Mouse (Mus musculus): ENCODE measurements around the gene Dqx1. TPM values are rescaled to one million over a fixed set of nuclear protein-coding genes. Genes with fewer than 3 reads are reported as not detected.

The Dqx1 gene
- 1.6 TPM for polyA plus RNA-seq (2014; fragmentation: Illumina TruSeq; extraction: RNeasy Lipid Tissue Mini Kit (QIAGEN cat#74804); ENCODE audit: low replicate concordance)

DNA sequence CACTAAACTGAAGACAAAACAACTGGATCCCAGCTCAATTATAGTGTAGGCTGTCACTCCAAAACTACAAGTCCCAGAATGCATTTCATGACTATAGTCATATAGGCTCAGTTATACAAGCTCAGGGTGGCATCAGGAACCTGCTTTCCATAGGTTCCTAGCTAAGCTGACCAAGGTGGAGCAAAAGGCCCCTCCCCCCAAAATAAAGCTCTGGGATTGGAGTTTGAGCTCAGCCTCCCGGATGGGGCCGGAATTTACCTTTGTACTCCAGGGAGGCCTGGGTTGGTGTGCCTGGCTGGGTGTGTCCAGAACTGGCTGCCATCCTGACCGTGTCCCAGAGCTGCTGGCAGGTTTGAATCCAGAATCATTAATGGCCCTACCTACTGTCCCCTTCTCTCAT, at the start of gene Dqx1:
Dqx1 (plus strand) TSS at position 55 of the 400 bp plus-strand sequence.

DNA sequence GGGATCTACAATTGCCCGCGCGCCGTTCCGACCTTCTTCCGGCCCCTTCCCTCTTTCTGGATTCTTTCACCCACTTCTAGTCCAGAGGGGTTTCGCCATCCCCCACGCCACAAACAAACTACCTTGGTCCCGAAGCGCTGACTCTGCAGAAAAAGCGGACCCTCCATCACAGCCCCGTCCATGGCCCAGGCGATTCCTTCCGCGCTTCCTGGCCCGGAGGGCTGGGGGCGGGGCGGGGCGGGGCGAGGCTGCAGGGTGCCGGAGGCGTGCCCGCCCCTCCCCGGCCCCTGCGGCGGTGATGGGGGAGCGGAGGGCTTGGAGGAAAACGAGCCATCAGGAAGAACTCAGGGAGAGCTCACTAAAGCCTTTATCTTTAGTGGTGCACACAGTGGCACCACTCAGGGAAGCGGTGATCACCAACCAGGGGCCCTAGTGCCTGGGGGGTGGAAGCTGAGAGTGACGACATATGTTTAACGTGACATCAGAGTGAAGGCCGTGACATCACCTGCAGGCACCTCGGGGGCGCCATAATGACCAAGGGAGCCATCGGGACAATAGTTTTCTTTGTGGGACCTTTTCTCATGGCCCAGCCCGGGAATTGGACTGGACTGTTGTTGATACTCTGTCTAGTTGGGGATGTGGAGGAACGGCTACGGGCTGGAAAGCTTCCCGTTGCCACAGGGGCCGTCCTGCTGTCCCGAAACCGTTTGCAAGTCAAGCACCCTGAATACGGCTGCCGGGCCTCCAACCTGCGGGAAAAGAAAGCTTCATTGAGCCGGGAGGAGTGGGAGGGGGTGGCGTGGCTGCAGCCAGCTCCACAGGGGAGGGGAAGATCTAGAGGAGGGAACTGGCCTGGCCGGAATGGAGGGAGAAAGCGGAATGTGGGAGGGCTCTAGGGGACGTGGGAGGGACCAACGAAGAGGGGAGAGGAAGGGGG, 24.1 kb upstream of the Dqx1 start, which contains the start of the genes Dok1 and Loxl3:
Dok1 (minus strand) TSS at position 223 of the 937 bp plus-strand sequence.
Loxl3 (plus strand) TSS at position 925 of the 937 bp plus-strand sequence.

DNA sequence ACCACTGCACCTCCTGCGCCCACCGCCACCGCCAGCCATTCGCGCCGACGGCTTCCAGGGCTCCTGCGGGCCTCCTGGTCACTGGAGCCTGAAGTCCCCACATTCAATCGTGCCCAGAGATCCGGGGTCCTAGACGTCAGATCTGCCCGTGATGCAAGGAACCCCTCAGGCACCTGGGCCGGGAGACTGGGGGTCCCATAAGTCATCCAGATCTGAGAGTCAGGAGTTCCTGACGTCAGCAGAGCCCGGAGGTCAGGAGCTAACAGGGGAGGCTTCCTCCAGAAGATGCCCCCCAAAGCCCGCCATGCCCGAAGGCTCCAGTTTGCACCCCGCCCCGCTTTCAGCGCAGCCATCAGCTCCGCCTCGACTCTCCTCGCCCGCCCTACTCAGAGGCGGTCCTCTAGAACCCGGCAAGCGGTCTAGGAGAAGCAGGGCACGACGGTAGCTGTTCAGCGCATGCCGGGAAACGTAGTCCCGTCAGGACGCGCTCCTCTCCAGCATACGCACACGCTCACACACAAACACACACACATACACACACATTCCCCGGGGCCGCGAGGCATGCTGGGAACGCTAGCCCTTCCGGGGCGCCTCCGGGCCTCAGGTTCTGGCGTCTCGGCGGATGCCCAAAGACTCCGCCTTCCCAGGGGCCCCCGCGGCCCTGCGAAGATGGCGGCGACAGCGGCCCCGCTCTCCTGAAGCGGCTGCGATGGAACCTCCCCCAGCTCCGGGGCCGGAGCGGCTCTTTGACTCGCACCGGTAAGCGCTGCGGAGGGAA, 3.4 kb upstream of the Dqx1 start, which contains the start of gene Aup1:
Aup1 (plus strand) TSS at position 448 of the 778 bp plus-strand sequence.

DNA sequence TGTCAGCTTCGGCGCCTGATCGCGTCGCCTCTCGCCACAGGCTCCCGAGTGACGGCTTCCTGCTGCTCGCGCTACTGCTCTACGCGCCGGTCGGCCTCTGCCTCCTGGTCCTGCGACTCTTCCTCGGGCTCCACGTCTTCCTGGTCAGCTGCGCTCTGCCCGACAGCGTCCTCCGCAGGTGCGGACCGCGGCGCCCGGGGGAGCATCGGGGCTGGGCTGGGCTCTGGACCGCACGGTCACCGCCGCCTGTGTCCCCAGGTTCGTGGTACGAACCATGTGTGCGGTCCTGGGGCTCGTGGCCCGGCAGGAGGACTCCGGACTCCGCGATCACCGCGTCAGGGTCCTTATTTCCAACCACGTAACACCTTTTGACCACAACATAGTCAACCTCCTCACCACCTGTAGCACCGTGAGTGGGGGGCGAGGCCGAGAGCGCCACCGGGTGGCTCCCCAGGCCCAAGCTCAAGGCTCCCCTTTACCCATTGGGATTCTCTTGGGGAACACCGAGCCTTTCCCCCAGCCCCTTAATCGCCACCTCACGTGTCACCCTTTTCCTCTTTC, 2.7 kb upstream of the Dqx1 start, which contains the start of gene Htra2:
Htra2 (minus strand) TSS at position 403 of the 561 bp plus-strand sequence.

DNA sequence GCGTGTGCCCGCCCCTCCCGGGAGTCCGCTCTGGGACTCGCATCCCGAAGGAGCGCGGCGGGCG, 12.4 kb downstream of the Dqx1 start, which contains the start of gene Tlx2:
Tlx2 (minus strand) TSS at position 47 of the 64 bp plus-strand sequence.

DNA sequence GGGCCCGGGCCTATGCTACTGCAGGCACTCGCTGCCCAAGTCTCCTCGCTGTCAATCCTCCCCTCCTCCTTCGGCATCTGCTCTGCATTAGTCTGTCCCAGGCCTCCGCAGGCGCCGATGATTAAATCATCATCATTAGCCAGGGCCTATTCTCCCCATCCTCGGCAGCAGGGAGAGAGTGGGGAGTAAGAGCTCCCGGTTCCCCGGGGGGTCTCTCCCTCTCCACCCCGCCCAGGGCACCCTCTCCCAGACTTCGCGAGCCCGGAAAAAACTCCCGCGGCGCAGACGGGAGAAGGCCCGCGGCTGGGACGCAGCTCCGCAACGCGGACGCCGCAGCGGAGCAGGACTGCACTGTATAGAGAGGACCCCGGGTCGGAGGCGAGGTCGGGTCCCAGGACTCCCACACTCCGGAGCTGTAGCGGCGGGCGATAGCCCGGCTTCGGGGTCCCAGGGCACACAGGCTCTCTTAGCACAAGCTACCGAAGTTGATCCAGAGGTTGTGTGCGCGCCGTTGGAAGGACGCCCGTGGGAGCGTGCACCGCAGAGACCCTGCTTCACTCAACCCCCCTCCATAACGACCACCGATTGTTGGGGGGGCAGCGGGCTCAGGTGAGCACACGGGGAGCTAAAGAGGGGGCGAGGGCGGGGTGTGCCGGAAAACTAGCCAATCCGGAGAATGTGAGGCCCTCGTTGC, 20.1 kb downstream of the Dqx1 start, which contains the start of gene Pcgf1:
Pcgf1 (plus strand) TSS at position 240 of the 694 bp plus-strand sequence.

DNA sequence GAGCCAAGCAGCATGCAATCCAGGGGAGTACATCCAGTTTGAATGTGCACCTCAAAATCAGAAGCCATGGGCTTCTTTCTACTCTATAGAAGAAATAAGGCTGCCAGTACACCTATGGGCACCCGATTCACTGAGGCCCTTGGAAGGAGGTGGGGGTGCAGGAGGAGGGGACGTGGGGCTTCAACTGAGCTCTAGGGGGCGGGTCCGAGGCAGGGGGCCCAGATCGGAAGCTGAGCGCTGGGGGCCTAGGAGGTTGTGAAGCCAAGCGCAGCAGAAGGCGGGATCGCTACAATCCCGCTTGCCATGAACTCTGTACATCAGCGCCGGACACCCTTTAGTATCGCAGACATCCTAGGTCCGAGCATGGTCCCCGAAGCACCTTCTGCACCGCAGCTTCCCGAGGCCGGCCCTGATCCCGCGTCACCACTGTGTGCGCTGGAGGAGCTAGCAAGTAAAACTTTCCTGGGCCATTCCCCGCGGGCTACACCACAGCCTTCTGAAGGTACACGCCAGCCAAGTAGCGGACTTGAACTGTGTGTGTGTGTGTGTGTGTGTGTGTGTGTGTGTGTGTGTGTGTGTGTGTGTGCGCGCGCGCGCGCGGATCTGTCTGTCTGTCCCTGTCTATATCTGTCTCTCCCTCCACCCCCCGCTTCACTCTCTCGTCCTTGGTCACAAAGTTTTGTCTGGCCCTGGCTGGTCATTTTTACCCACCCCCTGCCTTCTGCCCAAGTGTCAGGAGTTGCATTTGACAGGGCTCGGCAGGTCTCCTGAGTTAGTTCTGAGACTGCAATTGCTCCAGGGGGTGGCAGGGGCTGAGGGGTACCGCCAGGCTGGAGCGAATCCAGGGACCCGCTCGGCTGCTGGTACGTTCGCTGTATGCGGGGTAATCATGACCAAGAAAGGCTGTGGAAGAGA, 28.7 kb downstream of the Dqx1 start, which contains the start of gene Lbx2:
Lbx2 (plus strand) TSS at position 247 of the 915 bp plus-strand sequence.

DNA sequence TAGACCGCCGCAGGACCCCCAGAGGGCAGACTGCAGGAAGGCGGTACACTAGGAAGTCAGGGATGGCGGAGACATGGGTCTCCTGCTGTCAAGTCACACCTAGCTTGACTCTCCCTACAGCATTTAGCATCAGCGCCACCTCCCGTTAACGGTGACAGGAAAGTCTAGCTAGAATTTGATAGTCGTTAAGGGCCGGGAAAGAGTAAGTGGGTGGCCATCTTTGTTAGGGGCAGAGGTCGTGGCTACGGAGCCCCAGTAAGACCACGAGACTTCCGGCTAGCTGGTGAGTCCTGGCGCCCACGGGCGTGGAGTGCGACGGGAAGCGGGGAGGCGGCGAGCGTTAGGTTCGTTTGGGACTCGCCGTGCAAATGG, 43.7 kb downstream of the Dqx1 start, which contains the start of the genes Ccdc142 and Gm42688:
Ccdc142 (plus strand) TSS at position 286 of the 372 bp plus-strand sequence.
Gm42688 (plus strand) TSS at position 302 of the 372 bp plus-strand sequence.

DNA sequence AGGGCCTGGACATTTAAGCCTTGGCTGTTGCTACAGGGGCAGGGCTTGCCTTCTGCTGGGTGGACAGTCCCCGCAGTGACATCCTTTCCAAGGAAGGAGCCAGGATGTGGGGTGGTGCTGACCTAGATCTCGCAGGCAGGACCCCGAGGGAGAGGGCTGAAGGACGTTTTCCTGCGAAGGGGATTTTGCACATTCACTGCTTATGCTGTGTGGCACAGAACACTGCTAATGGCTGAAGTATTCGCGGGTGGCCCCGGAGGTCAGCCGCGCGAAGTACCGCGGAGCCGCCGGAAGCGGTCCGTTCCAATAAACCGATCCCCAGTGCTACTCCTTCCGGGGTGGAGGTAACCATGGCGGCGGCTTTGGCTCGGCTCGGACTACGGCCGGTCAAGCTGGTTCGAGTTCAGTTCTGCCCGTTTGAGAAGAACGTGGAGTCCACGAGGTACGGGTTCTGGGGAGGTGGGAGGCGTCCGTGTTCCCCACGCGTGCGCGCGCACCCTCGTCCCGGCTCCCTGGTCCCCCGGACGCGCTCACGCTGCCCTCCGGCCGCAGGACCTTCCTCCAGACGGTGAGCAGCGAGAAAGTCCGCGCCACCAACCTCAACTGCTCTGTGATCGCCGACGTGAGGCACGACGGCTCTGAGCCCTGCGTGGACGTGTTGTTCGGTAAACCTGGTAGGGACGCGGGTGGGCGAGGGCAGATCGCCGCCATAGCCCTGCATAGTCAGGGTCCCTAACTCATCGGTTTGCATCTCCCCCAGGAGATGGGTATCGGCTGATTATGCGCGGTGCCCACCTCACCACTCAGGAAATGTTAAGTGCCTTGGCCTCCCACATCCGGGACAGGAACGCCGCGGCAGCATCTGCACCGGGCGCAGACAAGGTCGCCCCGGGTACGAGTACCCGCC, 51.4 kb downstream of the Dqx1 start, which contains the start of gene Mrpl53:
Mrpl53 (plus strand) TSS at position 279 of the 907 bp plus-strand sequence.

DNA sequence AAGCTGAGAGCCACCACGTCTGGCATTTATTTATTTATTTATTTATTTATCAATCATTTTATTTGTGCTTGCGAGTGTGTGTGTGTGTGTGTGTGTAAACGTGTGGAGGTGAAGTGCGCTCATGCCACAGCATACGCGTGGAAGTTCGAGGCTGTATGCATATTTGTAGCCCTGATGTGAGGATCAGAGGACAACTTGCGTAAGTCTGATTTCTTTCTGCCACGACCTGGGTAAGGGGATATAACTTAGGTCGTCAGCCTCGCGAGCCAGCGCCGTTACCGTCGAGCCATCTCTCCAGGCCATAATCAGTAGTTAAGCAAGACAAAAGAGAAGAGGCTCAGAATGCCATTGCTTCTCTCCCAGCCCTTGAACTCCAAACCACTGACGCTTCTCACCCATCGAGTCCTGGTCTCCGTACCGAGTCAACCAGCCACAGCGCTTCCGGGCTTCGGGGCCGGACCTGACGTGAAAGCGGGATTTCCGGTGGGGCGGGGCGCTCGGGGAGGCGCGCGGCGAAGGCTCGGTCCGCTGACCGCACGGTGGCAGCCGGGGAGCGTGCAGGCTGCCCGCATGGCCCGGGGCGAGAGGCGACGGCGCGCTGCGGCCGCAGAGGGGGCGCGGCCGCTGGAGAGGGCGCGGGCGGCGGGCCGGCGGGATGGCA, 57.5 kb downstream of the Dqx1 start, which contains the start of gene Mogs:
Mogs (plus strand) TSS at position 486 of the 661 bp plus-strand sequence.

Other genes starting within 250 kb of the Dqx1 start
- 0.11 TPM for gene Sema4f, start 118.1 kb upstream of the Dqx1 start, polyA plus RNA-seq (2014; fragmentation: Illumina TruSeq; extraction: RNeasy Lipid Tissue Mini Kit (QIAGEN cat#74804); ENCODE audit: low replicate concordance)
- gene M1ap, start 110.9 kb upstream of the Dqx1 start, polyA plus RNA-seq (2014; fragmentation: Illumina TruSeq; extraction: RNeasy Lipid Tissue Mini Kit (QIAGEN cat#74804); ENCODE audit: low replicate concordance): not detected
- not detected for gene Dok1, start 24.4 kb upstream of the Dqx1 start, polyA plus RNA-seq (2014; fragmentation: Illumina TruSeq; extraction: RNeasy Lipid Tissue Mini Kit (QIAGEN cat#74804); ENCODE audit: low replicate concordance)
- gene Loxl3, start 23.7 kb upstream of the Dqx1 start, polyA plus RNA-seq (2014; fragmentation: Illumina TruSeq; extraction: RNeasy Lipid Tissue Mini Kit (QIAGEN cat#74804); ENCODE audit: low replicate concordance): 0.45 TPM
- gene Aup1, start 3.3 kb upstream of the Dqx1 start, polyA plus RNA-seq (2014; fragmentation: Illumina TruSeq; extraction: RNeasy Lipid Tissue Mini Kit (QIAGEN cat#74804); ENCODE audit: low replicate concordance): 11.1 TPM
- 2.1 TPM for gene Htra2, start 2.6 kb upstream of the Dqx1 start, polyA plus RNA-seq (2014; fragmentation: Illumina TruSeq; extraction: RNeasy Lipid Tissue Mini Kit (QIAGEN cat#74804); ENCODE audit: low replicate concordance)
- not detected for gene Tlx2, start 12.4 kb downstream of the Dqx1 start, polyA plus RNA-seq (2014; fragmentation: Illumina TruSeq; extraction: RNeasy Lipid Tissue Mini Kit (QIAGEN cat#74804); ENCODE audit: low replicate concordance)
- 1.4 TPM for gene Pcgf1, start 20.0 kb downstream of the Dqx1 start, polyA plus RNA-seq (2014; fragmentation: Illumina TruSeq; extraction: RNeasy Lipid Tissue Mini Kit (QIAGEN cat#74804); ENCODE audit: low replicate concordance)
- gene Lbx2, start 28.5 kb downstream of the Dqx1 start, polyA plus RNA-seq (2014; fragmentation: Illumina TruSeq; extraction: RNeasy Lipid Tissue Mini Kit (QIAGEN cat#74804); ENCODE audit: low replicate concordance): not detected
- not detected for gene Ccdc142, start 43.8 kb downstream of the Dqx1 start, polyA plus RNA-seq (2014; fragmentation: Illumina TruSeq; extraction: RNeasy Lipid Tissue Mini Kit (QIAGEN cat#74804); ENCODE audit: low replicate concordance)
- gene Gm42688, start 43.8 kb downstream of the Dqx1 start, polyA plus RNA-seq (2014; fragmentation: Illumina TruSeq; extraction: RNeasy Lipid Tissue Mini Kit (QIAGEN cat#74804); ENCODE audit: low replicate concordance): 2.8 TPM
- 26.2 TPM for gene Mrpl53, start 51.2 kb downstream of the Dqx1 start, polyA plus RNA-seq (2014; fragmentation: Illumina TruSeq; extraction: RNeasy Lipid Tissue Mini Kit (QIAGEN cat#74804); ENCODE audit: low replicate concordance)
- 1.9 TPM for gene Mogs, start 57.7 kb downstream of the Dqx1 start, polyA plus RNA-seq (2014; fragmentation: Illumina TruSeq; extraction: RNeasy Lipid Tissue Mini Kit (QIAGEN cat#74804); ENCODE audit: low replicate concordance)
- gene Wbp1, start 63.7 kb downstream of the Dqx1 start, polyA plus RNA-seq (2014; fragmentation: Illumina TruSeq; extraction: RNeasy Lipid Tissue Mini Kit (QIAGEN cat#74804); ENCODE audit: low replicate concordance): 8.2 TPM
- not detected for gene Ino80b, start 67.6 kb downstream of the Dqx1 start, polyA plus RNA-seq (2014; fragmentation: Illumina TruSeq; extraction: RNeasy Lipid Tissue Mini Kit (QIAGEN cat#74804); ENCODE audit: low replicate concordance)
- not detected for gene Rtkn, start 77.6 kb downstream of the Dqx1 start, polyA plus RNA-seq (2014; fragmentation: Illumina TruSeq; extraction: RNeasy Lipid Tissue Mini Kit (QIAGEN cat#74804); ENCODE audit: low replicate concordance)
- not detected for gene Wdr54, start 98.6 kb downstream of the Dqx1 start, polyA plus RNA-seq (2014; fragmentation: Illumina TruSeq; extraction: RNeasy Lipid Tissue Mini Kit (QIAGEN cat#74804); ENCODE audit: low replicate concordance)
- gene 1700003E16Rik, start 98.6 kb downstream of the Dqx1 start, polyA plus RNA-seq (2014; fragmentation: Illumina TruSeq; extraction: RNeasy Lipid Tissue Mini Kit (QIAGEN cat#74804); ENCODE audit: low replicate concordance): not detected
- gene Dctn1, start 108.1 kb downstream of the Dqx1 start, polyA plus RNA-seq (2014; fragmentation: Illumina TruSeq; extraction: RNeasy Lipid Tissue Mini Kit (QIAGEN cat#74804); ENCODE audit: low replicate concordance): 9.4 TPM
- gene Slc4a5, start 162.0 kb downstream of the Dqx1 start, polyA plus RNA-seq (2014; fragmentation: Illumina TruSeq; extraction: RNeasy Lipid Tissue Mini Kit (QIAGEN cat#74804); ENCODE audit: low replicate concordance): 11.4 TPM